Mouse (Mus musculus) gonadal fat pad, adult 2 months (tissue): ENCODE results near the gene Dph1. TPM values are rescaled to one million over a fixed set of nuclear protein-coding genes. Genes with fewer than 3 reads are reported as not detected.

ENCODE experiments used
- DNase-seq: peaks from one replicate; pipeline ENCODE4 v3.0.0-alpha.2; 2012; ENCODE audit warnings: low read depth
- polyA plus RNA-seq: library from polyadenylated mRNA; depleted of rRNA; stranded (reverse); fragments of >200 nt; gene quantifications from 2 replicates; pipeline ENCODE4 v1.2.3, GENCODE M21; 2012; rRNA removed

Dph1 gene
- 30.2 and 42.4 TPM in 2 replicates for polyA plus RNA-seq

DNA sequence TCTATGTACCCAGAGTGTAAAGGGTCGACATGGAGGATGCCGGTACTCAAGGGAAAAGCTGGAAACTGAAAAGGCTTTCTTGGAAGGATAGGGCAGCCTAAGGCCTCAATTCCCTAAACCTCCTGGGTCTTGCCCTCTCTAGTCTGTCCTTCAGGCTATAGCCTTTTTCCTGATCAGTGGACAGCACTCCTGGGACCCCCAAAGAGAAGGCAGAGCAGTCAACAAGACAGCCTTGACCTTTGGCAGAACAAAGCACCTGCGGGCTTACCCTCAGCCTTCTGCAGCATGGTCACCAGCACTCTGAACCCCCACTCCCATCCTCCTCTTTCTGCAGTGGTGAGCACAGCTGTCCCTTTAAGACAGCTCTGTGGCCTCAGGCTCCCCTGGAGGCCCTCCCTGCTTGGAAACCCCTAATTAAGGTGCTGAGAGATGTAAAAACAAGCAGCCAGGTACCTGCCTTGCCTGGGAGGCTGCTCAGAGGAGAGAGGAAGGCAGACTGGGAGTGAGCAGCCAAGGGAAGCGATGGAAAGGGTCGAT lies at the start of gene Dph1:
TSS of gene Dph1 (minus strand) at position 337 of the 537 bp plus-strand sequence.
- no peak for DNase-seq

DNA sequence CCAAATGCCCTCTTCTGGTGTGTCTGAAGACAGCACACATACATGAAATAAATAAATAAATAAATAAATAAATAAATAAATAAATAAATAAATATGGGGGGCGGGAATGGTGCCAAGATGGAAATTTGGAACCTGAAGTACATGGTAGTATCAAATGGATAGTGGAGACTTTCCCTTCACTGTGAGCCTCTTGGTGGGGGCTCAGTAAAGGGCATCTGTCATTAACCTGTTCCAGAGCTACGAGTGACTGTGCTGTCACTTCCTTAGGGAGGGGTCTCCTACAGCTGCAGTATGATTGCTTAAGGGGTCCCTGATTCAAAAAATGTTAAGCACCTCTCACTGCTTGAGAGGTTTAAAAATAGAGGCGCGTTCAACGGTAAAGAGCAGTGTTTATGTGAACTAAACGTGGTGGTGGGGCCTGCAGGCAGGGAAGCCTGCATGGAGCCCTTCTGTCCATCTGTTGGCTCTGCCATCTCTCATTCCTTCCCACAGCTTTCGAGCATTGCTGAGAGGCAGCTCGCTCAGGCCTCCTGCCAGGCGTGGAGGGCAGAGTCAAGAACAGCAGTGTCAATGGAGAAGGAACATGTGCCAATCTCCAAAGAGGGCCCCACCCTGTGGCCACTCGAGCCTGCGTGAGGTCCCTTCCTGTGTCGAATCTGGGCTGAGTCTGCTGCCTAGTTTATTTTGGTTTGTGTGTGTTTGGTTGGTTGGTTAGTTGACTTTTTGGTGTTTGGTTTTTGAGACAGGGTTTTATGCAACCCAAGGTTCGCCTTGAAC lies 49.3 kb upstream of the Dph1 start:
- no peak for DNase-seq

DNA sequence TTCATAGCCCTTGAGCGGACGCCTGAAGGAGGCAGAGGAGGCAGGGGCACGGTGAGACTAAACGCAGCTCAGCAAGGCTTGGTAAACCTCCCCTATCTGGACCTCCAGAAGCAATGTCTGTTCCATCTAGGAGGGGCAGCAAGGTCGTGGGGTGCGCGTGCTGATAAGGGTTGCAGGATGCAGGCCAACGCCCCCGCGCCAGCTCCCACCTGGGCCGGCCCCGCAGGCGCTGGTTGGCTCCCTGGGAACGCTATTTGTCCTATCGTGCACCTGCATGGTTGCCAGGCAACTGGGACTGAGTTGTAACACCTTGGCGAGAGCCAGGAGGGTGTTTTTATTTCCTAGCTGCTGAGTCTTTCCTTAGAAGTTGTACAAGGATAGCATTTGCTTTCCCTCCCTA lies 43.7 kb upstream of the Dph1 start:
- DNase-seq, result no peak

DNA sequence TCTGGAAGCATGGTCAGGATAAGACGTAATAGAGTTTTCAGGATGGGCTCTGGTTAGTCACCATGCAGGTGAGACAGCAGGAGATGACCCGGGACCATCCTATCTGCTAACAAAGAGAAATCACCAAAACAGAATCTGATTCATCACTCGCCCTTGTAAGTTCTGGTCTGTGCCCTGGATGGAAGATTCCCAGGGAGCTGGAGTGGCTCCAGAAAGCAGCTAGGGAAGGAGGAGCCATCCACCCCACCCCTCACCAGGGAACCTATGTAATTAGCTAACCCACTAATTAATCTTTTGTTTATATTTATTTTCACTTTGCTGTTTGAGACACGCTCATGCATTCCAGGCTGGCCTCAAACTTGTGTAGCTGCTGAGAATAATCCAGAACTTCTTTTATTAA lies 41.4 kb upstream of the Dph1 start:
- no peak for DNase-seq

DNA sequence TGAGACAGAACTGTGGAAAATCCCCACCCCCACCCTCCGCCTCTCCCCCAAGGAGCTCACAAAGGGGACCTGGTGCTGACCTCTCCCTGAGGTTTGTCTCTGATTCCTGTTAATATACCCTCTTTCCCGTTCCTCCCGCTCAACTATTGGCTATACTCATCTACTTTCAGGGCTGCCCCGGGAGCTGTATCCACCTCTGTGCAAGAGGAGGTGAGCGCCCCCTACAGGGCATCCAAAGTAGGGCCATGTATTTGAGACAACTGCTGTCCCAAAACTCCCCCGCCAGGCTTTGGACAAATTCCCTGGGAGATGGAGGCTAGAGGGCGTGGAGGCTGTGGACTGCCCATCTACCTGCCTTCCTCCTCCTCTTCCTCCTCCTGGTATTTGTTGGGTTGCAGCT lies 40.7 kb upstream of the Dph1 start:
- DNase-seq, result no peak

DNA sequence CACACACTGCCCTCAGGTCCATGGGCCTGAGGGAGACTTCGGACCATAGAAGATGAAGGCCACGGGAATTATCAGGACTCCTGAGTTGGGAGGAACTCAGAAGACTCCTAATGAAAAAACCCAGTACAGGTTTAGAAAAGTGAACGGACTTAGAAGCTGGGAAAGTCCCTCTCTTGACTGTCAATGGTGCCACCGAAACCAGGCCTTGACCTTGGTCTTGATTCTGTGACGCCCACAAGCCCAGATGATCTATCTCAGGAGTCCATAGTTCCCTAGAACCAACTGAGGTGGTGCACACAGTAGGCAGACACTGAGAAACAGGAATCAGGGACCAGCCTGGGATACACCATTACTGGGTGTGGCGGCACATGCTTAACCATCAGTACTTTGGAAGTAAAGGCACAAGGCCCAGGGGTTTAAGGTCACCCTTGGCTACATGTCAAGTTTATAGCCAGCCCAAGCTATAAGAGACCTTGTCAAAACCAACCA lies 39.3 kb upstream of the Dph1 start:
- DNase-seq, result no peak

DNA sequence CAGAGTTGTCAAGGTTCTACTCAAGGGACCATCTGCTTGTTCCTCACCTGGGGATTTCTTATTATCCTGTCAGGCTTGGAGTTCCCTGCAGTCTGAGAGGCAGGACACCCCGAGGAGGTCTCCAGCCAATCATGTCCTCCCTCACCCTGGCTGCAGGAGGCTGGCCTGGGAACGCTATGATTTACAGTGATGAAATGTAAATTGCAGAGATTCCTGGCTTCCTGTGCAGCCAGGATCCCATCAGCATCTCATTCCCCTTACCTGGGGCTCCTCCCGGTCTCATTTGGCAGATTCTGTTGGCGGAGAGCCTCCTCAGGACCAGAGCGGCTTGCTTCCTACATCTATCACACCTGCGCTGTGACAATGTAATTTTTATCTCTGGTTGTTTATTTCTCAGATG lies 38.2 kb upstream of the Dph1 start:
- DNase-seq, result no peak

DNA sequence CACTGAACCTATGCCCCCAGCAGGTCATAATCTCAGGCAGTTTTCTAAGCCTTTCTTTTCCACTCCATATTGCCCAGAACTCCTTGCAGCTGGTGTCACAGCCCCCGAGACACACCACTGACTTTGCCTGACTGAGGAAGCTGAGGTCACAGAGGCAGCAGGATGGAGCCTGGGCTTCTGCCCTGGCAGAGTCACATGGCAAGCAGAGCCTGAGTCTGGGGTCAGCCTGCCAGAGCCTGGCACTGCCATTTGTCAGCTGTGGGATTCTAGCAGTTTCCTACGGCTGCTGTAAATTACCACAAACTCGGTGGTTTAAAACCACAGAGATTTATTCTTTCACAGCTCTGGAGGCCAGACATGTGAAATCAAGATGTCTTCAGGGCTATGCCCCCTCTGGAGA lies 36.6 kb upstream of the Dph1 start:
- no peak for DNase-seq

DNA sequence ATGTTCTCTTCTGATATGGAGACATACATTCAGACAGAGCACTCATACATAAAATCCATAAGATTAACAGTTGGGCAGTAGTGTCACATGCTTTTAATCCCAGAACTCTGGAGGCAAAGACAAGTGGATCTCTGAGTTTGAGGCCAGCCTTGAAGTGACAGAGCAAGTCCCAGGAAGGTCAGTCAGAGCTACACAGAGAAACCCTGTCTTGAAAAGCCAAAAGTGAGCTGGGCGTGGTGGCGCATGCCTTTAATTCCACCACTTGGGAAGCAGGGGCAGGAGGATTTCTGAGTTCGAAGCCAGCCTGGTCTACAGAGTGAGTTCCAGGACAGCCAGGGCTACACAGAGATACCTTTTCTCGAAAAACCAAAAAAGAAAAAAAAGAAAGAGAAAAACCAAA lies 33.8 kb upstream of the Dph1 start:
- DNase-seq, result no peak

DNA sequence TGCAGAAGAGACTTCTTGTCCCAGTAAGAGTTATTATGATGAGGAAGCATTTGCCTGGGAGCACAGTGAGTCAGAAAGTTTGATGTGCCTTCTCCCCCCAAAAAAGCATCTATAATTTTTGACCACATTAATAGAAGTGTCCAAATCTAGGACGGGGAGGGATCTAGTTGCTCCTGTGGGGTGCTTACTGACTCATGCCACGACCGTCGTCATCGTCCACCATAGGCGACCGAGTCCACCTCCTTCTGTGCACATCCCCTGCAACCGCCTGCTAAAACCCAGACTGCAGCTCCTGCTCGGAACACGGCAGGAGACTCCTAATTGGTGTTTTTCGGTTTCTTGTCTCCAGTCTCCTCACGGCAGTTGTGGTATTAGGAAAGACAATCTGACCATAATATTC lies 33.0 kb upstream of the Dph1 start:
- DNase-seq, result no peak

DNA sequence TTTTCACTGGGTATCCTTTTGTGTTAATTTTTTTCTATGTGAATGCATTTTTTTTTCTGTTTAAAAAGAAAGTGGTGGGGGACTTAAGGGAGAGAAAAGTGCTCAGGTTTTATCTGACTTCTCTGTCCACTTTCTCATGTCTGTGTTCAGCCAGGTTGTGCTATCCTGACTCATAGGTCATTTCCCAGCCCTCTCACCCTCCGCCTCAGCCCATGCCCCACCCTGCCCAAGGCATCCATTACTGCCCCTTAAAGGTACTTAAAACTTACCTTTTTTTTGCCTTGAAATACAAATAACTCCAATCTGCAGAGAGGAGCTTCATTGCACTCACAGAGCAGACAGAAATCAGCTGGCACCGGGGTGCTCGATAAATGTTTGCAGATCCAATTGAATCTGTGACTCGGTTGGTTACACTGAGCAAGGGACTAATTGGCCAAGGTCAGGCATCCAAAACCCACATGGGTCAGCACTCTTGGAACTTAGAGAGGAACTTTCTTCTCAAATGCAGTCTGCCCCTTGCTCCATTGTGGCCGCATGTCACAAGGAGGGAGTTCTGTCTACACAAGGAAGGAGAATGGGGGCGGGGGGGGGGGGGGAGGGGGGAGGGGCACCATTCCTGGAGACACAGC lies 29.6 kb upstream of the Dph1 start:
- no peak for DNase-seq

DNA sequence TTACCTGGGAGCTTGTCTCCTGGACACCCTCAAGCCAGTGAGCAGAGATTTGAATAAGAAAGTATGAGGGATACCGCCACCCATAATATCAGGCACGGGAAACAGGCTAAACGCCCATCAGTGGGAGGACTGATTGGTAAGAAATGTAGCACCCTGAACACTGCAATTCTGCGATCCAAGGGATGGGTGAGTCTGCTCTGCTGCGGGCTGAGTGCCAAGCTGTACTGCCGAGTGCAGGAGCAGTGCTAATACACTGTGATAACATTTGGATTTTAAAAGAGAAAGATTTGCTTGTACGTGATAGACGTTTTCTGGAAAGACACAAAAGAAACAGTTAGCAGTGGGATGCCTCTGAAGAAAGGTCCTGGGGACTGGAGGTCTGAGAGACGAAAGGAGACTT lies 29.1 kb upstream of the Dph1 start:
- no peak for DNase-seq

DNA sequence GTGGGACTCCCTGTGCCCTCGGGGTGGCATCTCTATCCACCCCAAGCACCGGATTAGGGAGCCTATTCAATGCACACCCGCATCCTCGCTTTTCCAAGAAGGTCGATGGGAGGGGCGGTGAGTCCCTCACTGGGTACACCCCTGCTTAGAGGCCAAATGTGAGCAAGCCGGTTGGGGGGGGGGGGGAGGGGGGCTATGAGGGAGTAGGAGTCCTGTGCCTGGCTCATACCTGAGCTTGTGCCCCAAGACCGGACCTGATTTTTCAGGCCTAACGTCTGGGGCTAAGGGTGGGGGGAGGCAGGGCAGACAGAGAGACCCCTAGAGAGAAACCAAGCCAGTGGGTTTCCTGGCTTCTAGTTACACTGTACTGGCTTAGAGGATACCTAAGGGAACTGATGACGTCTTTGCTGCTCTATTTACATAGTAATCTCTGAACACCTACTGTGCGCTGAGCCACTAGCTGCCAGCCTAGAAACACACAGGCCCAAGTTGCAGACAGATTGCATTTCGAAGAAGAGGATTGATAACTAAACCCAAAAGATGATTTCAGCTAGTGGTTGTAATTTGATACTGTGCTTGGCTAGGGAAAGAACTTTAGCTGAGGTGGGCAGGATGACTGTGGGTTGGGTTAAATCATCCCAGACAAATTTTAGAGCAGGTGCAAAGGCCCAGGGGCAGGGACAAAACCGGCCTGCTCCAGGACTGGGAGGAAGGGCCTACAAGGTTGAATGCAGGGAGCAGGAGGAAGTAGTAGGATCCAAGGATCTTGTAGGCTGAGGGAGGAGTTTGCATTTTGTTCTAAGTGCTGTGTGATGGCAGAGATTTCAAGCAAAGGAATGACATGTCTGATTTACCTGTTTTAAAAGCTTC lies 23.3 kb upstream of the Dph1 start:
- DNase-seq, result no peak

DNA sequence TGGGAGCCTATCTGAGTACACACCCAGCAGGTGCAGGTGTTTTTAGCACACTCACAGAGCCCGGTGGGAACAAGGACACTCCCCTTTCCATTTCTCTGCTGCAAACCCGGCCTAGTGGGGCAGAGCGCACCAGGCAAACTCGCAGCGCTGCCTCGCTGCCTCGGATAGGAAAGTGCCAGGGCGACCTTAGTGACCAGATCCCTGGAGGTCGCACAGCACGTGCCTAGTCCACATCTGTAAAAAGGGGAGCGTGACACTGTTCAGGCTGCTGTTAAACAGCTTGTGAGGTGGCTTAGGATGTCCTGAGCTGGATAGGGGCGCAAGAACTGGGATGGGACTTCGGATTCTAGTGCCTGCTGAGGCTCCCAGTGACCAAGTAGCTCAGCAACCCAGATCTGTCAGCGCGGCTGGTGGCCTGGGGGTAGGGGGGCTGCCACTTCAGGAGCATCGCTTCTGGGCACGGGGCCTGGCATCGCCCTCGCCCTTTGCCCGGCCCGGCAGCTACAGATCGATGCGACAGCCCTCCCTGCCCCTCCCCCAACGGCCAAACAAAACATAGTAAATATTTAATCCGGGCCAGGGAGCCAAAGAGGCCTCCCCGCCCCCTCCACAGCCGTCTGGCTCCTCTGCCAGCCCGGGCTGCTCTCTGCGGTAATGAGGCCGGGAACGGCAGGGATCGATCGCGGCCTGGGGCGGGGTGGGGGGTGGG lies 22.5 kb upstream of the Dph1 start:
- no peak for DNase-seq

DNA sequence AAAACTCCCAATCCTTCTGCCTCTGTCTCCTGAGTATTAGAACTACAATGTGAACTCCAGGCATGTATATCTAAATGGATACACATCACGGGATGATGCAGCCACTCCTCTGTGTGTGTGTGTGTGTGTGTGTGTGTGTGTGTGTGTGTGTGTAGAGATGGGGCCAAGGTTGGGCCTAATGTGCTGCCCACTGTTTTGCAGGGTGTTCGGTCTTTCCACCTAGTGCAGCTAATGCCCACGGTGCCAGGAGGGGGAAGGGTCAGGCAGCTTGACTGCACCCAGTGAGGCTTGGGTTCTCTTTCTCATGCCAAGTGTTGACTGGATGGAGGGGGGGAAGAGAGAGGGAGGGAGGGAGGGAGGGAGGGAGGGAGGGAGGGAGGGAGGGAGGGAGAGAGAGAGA lies 21.8 kb upstream of the Dph1 start:
- no peak for DNase-seq

DNA sequence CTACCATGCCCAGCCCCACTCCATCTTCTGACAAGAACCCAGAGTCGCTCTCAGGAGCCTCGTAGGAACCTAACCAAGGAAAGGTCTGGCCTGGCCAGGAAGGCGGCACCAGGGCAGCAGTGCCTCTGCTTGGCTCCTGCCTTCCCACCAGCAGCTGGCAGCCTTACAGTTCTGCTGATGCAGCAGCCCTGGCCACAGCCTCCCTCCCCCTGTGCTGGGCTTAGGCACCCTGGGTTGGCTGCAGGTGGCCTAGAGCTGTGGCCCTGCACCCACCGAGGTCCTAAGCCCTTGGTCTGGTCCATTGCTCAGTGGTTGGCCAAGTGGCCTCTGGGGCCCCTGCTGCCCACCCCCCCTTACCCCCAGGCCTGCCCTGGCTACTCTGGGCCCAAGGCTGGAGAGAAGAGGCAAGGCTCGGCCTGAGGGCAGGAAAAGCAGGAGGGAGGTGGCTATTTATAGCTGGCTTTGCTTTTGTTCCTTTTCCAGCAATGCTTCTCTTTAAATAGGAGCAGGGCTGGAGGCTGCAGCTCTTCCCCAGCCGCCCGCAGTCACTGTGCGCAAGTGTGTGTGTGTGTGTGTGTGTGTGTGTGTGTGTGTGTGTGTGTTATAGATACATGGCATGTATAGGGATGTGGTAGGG lies 21.1 kb upstream of the Dph1 start:
- no peak for DNase-seq

DNA sequence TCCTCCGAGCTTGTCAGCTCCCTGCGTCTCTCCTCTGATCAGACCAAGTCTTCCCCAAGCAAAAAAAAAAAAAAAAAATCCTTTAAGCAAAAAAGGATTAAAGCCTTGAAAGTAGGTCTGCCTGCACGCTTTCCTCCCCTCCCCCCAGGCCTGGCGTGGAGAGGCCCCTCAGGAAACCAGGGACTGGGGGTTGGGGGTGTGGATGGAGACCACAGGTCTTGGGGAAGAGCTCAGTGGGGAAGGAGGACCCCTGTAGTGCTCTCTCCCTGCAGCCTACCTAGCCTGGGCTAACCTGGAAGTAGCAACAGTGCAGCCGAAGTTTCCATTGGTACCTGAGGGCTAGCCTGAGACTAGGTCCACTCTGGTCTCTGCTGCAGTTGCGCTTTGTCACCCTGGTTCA lies 19.7 kb upstream of the Dph1 start:
- DNase-seq, result no peak

DNA sequence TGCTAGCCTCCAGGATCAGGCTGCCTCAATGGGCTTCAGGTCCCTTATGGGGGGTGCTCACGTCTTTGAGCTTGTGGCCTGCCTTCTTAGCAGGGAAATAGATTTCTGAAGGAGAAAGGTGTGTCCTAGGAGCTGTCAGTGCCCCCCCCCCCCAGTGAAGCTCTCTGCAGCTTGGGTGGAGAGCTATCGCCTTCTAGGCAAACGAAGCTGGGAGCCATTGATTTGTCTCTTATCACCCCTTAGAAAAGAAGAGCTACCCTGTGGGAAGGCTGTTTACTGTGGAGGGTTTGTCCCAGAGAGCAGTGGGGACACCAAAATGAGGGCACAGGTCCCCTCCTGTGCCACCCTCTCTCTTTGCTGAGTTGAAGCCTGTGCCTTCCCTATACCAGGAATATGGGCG lies 19.1 kb upstream of the Dph1 start:
- no peak for DNase-seq

DNA sequence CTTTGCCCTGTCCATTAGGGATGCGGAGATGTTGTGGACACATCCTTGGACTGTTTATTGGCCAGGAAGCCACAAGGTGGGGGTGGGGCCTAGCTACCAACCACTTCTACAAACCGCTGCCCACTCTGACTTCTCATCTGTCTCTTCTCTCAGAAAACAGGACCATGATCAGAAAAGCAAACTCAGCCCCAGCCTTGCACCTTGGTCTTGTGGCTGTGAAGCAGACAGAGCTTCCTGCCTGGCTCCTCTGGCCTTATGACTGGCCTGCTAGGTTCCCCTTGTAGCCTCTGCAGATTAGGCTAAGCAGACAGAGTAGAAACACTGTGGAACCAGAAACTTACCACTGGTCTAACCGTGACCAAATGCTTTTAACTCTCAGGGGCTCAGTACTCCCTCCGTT lies 18.3 kb upstream of the Dph1 start:
- no peak for DNase-seq

DNA sequence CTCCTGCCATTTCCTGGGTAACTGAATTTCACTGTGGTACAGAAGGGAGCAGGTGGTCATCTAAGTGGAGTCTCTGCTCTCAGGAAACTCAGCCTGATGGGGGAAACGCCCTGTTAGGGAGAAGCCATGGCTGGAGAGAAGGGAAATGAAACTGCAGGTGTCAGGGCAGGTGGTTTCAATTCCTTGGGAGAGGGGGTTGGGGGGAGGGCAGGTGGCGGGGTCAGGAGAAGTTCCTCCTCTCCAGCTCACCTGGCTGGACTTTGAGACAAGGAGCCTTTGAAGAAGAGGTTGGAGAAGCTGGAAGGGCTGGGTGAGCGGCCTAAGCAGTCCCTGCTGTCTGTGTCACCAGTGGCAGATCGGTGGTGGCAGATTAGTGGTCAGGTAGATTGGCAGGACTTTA lies 15.3 kb upstream of the Dph1 start:
- no peak for DNase-seq

DNA sequence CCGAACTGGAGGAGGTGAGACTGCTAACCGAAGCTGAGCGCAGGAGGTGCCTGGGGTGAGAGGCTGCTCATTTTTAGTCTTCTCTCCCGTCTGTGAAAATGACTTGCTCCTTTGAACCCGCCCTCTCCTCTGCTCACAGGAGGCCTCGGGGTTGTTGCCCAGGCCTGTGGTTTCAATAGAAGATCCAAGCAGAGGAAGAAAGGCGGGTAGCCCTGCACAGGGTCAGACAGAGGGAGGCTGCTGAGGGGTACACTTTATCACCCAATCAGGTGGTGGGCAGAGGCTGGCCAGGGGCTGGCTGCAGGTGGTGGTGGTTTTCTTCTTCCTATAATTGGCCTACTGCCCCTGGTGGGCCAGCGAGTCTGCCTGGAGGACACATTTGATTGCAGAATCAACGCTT lies 13.4 kb upstream of the Dph1 start:
- DNase-seq, result no peak
